Mouse (Mus musculus) bone marrow macrophage, adult 2 months (primary cell): ENCODE data around the gene Cerk.

ENCODE experiments used
- CTCF ChIP-seq: IDR thresholded peaks from 2 replicates; pipeline ENCODE4 v1.5.1; 2012; ENCODE audit warnings: low read depth, mild to moderate bottlenecking, low read length, moderate library complexity
- POLR2A ChIP-seq: IDR thresholded peaks from 2 replicates; pipeline ENCODE4 v1.6.1; 2012; ENCODE audit warnings: mild to moderate bottlenecking, low read depth, low read length, borderline replicate concordance

DNA sequence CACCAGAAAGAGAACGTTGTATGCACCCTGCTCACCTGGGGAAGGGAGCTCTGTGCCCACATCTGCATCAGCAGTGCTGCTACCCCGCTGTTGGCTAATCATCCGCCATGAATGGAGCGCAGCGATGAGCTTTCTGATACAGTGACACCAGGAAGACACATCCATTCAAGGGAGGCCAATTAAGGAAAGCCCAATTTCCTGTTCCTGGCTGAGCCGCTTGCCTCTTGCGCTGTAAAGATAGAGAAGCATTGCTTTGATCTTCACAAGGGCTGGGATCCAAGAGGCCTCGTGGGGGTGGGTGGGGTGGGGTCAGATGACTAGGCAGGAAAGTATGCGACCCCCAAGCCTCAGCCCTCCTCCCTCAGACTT lies 72.6 kb downstream of the Cerk start:
- TF ChIP-seq CTCF = no peak
- TF ChIP-seq POLR2A = no peak
